Mouse (Mus musculus) embryo, embryonic 10.5 days (tissue): ENCODE results near the gene 6430571L13Rik.

Source experiments
- DNase-seq: peaks from one replicate; pipeline ENCODE4 v3.0.0-alpha.2; 2015; ENCODE audit warnings: low spot score

The 6430571L13Rik gene

DNA sequence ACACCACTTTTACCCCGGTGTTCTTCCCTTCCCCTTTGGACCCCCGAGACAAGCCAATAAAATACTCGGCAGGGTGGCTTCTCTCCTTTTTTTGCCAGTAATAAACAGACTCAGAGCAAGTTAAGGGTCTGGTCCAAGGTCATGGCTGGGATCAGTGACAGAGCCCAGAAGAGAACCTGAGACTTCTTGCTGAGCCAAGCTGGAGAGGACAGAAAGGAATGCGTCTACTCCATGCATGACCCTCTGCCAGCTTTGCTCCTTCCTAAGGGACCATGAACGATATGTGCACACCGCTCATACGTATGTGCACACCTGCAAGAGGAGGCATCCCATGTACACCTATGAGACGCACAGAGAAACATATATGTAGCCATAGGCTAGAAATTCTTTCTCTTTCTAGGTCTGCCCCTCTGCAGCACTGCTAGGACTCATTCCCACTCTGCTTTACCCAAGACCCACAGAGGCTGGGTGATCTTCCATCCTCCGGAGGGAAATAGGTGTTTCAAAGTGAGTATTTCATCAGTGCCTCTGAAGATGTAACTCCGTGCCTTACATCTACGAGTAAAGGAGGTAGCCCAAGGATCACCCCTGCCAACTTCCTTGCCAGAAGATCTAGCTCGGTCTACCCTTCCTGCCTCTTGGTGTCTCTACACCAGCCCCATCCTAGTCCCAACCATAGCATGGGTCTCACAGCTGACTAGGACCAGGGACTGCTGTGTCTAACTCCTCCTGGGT is 676 bp downstream of the 6430571L13Rik start:
- no peak for DNase-seq

DNA sequence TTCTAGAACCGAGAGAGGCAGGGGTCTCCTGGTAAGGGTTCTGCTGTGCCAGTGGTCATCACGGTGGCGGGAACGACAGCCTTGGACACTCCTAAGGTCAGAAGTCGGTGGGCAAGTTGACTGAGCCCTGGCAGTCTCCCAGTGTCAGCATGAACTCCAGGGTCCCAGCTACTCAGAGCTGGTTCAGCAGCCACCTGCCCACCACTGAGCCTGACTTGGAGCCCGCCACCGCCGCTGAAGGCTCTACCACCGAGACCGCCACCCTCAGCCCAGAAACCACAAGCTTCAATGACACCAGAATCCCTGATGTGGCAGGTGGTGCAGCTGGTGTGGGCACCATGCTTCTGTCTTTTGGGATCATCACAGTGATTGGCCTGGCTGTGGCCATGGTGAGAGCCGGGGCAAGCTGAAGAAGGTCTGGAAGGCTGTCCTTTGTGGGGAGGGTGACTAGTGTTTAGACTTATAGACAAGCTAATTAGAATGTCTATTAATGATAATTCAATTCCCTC is 1.9 kb downstream of the 6430571L13Rik start:
- DNase-seq = no peak

DNA sequence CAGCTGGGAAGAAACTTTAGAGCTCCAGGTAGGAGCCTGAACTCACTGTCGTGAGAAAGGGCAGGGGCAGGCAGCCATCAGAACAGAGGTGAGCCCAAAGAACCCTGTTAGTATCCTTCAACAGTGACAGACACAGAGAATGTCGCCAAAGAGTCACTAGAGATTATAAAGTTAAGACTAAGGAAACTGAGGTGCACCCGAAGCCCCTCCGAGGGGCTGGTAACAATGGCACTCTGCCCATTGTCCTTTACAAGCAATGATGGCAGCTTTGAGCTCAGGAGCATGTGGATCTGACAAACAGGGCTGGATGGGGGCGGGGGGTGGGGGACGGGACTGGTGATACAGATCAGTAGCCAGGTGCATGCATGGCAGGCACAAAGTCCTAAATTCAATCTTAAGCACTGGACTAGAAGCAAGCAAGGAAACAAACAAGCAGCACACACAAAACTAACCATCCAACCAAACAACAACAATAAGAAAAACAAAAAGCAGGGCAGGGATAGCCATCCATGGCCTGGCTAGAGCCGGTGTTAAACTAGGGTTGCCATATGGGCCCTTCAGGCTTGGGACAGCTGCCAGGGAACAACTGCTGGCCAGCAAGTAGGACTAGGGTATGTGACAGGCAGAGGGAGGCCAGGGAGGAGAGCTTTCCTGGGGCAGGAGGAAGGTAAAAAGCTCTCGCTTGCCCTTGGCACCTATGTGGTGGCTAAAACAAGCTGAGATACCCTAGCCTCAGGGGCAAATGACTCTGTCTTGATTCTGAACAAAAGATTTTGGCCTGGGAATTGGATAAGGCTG is 2.9 kb downstream of the 6430571L13Rik start:
- no peak for DNase-seq

DNA sequence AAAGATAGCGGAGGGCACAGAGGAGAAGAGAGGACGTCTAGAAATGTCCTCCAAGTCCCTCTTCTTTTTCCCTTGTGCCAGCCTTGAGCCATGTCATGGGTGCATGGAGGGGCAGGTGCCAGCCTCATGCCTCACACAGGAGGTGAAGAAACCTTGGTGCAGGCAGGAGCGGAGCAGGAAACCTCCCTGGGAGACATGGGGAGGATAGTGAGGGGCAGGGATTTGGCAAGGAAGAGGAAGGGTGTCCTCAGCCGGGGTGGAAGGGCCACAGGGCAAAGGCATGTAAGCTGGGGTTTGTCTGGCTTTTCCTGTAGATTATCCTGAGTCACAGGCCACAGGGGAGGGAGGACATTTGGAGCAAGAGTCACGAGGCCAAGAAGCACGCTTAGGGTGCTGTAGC is 3.6 kb downstream of the 6430571L13Rik start:
- DNase-seq = no peak

DNA sequence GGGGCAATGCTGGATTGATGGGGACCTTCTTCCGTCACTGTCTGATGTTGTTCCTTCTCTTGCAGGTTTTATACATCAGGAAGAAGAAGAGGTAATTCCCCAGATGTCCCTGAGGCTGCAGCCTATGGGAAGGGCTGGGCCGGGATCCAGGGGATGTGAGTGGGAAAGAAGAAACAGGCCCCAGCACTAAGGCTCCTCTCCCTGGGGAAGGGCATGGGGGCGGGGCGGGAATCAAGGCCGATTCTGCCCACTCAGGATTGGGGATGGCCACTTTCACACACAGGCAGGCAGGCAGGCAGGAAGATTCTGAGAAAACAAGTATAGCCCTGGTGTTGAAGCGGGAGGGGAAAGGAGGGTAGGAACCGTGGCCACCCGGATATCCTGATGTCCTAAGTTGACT is 5.7 kb downstream of the 6430571L13Rik start:
- no peak for DNase-seq

DNA sequence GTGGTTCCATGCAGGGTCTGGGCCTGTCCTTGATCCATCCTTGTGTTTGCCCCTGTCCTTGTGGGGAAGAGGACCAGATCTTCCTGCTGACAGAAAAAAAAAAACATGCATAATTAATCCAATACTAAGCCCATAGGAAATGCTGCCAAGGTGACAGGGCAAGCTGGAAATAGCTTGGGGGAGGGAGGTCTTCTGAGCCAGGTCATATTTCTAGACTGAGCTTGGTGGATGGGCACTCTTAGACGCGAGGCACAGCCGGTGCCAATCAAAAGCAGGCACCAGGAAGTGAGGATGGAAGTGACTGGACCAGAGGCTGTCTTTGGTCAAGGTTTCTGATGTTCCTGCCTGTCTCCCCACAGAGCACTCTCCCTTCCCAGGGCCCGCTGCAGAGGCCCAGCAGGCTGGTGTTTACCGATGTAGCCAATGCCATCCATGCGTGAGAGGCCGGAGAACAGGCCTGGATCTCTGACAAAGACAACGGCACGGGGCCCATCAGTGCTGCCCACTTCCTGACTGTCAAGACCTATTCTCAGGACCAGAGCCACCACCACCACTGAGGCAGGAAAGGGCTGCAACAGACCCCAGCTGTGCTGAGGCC is 7.3 kb downstream of the 6430571L13Rik start:
- no peak for DNase-seq

DNA sequence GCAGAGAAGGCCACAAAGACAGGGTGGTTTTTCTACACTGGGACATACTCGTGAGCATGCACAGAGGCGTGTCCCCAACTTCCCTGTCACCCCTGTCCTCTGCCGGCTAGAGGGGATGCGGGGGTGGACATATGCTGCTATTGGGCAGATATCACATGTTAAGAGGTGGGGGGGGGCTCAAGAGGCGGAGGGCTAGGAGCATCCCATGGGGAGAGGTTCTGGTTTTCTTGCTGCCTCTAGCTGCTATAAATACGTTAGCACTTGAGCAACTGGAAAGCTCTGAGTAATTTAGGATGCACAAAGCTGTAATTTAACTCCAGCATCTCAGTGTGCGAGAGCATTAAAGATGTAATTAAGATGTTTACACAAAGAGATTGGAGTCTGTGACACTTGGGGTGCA is 8.9 kb downstream of the 6430571L13Rik start:
- DNase-seq = no peak

DNA sequence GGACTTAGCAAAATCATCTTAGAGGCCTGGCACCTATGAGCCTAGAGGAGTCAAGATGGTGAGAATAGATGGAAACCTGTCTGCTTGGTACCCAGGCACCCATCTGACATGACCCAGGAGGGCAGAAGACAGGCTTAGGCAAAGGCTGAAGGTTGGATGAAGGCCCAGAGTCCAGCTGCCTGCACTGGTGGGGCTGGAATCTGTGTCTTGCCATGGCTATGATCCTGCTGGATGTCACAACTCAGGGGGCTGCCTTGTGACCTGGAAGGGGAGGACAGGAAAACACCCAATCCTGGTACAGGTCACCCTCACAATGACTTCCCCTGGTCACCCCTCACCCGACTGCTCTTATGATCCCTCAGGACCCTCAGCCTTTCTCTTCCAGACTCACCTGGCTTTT is 14.4 kb downstream of the 6430571L13Rik start:
- no peak for DNase-seq

DNA sequence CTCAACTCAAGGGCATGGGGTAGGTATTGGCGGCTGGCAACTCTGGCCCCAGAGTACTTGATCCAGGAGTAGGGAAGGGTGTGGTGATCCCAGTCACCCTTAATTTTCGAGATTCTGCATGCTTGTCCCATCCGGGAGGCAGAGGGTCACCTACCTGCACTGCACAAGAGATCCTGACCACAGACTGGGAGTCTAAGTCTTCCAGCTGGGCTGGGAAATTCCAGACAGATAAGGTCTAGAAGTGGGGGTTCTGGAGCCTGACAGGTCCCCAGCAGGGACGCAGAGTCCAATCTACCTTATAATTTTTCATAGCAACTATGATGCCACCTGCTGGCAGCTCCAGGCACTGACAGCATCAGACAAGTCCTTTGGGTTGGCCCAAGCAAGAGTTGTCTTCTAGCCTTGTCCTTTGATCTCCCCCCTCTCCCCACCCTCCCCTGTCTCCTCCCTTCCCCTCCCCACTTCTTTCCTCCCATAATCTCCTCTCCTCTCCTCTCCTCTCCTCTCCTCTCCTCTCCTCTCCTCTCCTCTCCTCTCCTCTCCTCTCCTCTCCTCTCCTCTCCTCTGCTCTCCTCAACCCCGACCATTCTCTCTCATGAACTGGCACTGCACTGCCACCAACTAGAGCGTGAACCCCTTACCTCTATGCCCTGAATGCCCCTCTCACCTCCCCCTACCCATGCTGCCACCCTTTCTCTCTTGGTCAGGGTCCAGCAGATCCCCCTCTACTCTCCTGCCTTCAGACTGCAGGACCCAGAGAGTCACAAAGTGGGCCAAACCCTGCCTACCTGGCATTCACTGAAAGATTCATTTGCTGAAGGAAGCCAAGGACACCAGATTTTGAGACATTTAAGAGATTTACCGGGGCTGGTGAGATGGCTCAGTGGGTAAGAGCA is 15.7 kb downstream of the 6430571L13Rik start:
- peak; percentile 80 for DNase-seq

DNA sequence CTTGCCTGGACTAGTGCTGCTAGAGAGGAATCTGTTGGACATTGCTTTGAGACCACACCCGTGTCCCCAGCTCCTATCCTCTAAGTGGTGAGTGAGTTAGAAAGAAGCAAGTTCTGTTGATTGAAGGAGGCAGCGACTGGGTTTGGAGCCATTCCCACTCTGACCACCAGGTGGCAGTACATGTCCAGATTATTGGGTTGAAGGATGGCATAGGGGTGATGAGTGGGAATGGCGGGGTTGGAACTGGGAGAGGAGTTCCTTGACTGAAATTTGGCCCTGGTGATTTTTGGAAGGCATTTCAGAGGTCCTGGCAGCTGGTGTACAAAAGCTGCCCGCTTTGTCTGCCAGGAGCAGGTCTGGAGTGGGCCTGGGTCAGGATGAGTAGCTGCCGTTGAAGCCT is 17.2 kb downstream of the 6430571L13Rik start:
- peak; percentile 89 for DNase-seq

DNA sequence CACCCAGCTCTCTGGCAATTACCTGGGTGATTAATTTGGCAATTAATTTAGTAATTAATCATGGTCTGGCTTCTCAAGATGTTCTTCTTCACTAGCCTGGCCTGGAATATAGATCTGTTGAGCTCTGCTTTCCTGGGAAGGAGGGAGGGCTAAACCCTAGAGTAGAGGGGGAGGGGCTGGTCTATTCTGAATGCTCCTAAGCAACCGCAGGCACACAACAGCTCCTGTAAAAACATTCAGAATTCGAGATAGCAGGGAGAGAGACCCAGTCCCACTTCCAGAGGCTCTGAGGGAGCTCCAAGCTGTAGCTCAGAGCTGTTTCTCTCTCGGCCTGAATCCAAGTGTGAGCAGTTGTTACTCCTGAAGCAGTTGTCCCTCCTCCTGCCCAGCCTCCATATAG is 20.6 kb downstream of the 6430571L13Rik start:
- peak; percentile 49 for DNase-seq

DNA sequence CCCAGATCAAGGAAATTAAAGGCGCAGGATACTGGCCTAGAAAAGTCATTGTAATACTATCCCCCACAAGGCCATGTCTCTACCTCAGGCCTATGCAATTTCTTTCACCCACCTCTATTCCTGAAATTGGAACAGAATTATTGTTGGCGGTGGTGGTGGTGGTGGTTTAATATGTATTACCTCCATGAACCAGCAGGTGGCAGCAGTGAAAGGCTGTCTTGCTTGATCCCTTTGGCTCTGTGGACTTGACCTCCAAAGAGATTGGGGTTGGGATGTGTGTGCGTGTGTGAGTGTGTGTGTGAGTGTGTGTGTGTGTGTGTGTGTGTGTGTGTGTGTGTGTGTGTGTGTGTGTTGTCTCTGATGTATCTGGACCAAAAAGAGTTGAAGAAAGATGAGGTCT is 26.2 kb downstream of the 6430571L13Rik start:
- DNase-seq = peak; percentile 86

DNA sequence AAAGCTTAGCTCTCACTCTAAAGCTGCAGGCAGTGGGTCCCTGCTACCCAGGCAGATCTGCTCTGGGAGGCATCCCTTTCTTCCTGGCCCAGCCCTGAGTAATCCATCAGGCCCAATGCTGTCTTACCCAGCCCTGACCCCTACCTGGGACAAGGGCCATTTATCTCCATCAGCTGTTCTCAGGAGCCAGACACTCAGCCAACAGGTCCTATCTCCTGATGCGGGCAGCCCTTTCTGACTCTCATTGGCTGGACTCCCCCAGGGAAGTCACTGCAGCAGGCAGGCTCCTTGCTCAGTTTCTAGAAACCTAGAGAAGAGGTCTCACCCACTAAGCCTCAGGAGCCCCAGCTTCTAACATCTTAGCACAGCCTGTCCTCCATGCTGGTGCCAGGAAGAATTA is 27.9 kb downstream of the 6430571L13Rik start:
- no peak for DNase-seq

DNA sequence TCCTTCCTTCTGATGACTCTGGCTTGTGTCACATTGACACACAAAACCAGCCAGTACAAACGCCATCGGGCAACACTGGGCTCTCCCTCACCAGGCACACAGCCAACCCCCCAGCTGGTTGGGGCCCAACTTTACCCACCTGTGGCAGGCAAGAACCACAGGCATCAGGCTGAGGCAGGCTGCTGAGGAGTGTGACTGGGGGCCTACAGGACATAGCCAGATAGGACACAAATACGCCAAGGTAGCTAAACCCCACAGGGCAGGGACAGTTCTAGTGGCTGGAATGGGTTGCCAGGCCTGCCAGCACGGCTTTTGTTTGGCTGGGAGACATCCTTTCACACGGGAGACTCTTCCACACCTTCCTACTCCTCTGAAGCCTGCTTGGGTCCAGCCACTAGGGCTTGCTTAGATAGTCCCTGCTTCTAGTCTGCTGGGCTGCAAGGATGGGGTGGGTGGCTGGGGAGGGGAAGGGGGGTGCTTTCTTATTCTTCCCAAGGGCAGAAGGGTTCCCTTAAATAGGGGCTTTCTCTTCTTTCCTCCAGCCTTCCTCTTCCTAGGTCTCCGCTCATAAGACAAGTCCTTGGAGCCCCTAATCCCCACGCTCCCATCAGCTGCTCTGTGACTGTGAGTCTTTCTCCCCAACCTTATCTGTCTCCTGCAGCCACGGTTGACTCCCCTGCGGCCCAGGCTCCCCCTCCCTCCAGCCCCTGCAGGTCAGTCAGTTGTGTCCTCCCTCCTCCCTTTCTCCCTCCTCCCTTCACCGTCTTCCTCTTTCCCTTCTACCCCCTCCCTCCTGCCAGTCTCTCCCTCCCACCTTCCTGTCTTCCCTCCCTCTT is 29.1 kb downstream of the 6430571L13Rik start:
- DNase-seq = peak; percentile 21

DNA sequence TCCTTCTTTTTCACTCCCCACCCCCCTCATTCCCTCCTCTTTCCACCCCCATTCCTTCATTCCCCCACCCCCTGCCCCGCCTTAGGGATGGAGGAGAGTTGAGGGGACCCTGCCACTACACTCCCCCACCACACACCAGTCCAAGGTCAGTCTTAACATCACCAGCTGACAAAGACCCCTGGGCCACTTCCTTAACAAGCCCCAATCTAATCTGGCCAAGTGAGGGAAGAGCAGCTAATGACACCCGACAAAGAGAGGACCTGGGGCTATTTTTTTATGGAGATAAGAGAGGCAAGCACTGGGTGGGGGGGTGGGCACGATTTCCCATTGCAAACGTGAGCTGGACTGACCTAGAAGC is 29.7 kb downstream of the 6430571L13Rik start:
- DNase-seq = no peak

DNA sequence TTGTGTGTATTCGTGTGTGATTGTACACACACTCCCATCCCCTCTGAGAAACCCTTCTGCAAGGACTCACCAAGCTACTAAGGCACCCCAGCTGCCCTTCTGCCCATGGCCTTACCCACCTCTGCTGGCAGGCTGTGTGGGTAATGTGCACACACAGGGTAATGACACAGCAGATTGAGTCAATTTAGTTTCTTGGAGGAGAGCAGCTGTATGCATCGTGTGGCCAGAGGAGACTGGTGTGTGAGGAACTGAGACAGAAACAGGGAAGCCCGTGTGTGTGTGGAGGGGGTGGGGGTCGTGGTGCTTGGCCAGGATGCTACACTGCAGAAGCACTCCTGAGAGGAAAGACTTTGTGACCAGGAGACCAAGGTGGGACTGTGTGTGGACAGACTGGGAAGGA is 32.0 kb downstream of the 6430571L13Rik start:
- no peak for DNase-seq

DNA sequence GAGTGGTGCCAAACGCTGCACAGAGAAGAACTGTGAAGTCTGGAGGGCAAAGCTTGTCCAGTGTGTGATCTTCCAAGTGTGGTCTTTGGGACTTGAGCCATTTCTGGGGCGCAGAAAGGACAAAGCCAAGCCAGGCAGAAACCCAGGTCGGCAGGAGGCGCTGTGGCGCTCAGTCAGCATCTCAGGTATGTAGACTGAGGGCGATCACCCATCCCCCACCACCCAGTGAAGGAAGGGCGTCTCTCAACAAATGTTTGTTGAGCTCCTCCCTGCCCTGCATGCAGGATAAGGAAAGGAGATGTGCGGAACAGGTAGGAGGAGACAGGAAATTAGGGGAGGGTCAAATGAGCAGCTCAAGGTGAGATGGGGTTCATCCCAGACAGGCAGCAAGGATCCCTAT is 34.2 kb downstream of the 6430571L13Rik start:
- DNase-seq = peak; percentile 56

DNA sequence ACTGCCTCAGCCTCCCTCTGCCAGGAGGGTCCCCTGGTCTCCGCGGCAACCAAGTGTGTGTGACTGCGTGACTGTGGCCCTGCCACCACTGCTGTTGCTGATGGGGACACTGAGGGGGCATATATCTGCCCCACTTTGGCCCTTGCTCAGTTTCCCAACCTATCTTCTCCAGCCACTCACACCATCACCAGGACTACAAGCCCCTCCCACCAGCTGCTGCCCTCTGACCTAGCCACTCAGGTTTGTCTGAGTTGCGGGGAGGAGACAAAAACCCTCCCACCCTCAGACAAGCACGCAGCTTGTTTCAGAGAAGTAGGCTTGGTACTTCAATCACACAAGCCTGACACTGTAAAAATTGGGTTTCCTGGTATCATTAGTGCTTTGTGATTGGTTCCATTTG is 35.0 kb downstream of the 6430571L13Rik start:
- peak; percentile 43 for DNase-seq

DNA sequence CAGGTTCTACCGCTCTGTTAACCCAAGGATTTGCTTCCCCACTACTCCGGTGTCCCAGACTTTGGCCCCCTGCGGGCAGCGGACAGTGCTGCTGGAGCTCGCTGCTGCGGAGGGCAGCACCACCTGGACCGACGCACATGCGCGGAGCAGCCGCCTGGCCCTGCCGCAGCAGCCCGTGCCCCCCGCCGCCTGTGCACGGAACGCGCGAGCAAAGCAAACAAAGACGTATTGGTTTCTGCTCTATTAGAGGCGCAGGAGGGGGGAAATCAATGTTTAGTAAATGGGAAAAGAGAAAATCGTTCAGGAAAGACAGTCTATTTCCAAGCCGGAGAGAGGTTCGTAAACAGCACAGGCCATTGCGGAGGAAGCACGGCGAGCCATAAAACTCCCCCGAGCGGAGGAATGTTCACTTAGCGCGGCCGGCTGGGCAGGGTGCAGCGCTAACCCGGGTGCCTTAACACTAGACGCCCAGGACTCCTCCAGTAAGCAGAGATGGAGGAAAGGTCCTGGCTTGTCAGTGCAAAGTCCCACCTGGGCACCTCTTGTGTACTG is 37.6 kb downstream of the 6430571L13Rik start:
- peak; percentile 56 for DNase-seq

DNA sequence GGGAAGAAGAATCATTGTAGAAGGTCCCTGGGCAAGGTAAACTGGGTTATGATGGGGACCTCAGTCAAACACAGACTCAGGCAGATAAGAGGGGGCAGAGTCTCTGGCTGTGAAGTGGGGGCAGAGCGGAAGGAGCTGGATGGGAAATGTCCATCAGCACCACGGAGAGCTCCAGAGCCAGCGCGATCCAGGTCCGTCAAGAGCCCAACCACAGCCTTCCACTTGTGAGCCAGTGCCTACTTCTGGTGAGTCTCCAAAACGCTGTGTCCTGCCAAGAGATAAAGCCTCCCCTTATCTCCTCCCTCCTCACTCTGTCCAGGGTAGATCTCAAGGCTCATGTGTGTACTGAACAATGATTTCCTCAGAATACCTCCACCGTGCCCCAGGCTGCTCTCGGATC is 41.3 kb downstream of the 6430571L13Rik start:
- peak; percentile 75 for DNase-seq

DNA sequence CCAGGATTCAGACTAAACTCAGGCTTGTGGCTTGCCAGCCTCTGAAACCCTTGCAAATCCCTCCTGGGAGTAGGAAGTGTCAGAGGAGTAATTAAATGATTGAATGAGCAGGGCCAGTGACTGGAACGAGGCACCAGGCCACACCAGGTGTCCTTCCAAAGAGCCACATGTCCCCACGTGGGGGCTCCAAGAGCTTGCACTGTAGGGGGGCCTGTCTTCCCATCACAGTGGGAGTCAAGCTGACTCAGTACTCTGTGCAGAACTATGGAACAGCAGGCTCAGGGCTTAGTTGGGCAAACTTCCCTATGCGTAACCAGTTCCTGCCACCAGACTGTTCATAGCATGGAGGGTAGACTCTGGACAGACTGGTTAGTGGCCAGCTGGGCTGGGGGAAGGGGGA is 44.0 kb downstream of the 6430571L13Rik start:
- DNase-seq = no peak
